Mouse (Mus musculus): ENCODE data around the gene Enox1. TPM values are rescaled to one million over a fixed set of nuclear protein-coding genes. Genes with fewer than 3 reads are reported as not detected.
A peak's percentile ranks its signal among the peaks of the same experiment; 100 is the strongest.

Enox1 gene
- polyA plus RNA-seq, 1 experiment from 2014 or later: 0.13 TPM

DNA sequence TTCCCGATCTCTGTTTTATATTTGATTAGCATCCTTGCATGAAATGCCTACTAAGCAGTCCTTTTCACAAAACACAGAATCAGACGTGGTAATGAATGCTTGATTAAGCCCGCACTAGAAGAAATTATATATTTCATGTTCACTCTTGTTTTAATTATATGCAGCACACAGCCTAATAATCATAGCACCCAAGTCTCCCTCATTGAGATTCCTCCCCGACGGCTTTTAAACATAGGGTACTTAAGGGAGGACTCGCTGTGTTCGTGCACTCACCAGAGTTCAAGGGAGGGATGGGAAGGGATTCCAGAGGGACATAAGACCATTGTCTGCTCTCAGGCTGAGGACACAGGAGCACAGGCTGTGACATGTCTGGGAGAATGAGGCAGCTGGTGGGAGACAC, 512.9 kb downstream of the Enox1 start:
- H3K36me3 ChIP-seq (ENCODE audit: control insufficient read depth, insufficient read depth): no peaks in the 10 kb centered on the region
- no peaks in the 10 kb centered on the region for H3K9me3 ChIP-seq (replicated peaks; ENCODE audit: control insufficient read depth, low read length)
- H3K27ac ChIP-seq (ENCODE audit: low read length): no peak overlapping the region
- 67% methylated on average over 7 of the region's 7 CpGs for WGBS (ENCODE audit: insufficient replicate concordance)
- H3K27me3 ChIP-seq (ENCODE audit: control insufficient read depth, insufficient read depth, low read depth, low read length): no peaks in the 10 kb centered on the region
- no peak overlapping the region for H3K4me2 ChIP-seq (ENCODE audit: low read depth, low read length)
- H3K4me3 ChIP-seq (ENCODE audit: low read depth, low read length): no peak overlapping the region
- H3K9ac ChIP-seq (ENCODE audit: low read depth, low read length): no peak overlapping the region
- no peaks in the 10 kb centered on the region; the same call in 1 of the 2 replicates for H3K4me1 ChIP-seq (ENCODE audit: control insufficient read depth, low read depth, low read length)
- ATAC-seq (ENCODE audit: low read depth): no peak

- WGBS (ENCODE audit: insufficient replicate concordance): 61% methylated on average over 5 of the region's 5 CpGs
- H3K27ac ChIP-seq (ENCODE audit: low read length): no peak overlapping the region
- no peaks in the 10 kb centered on the region for H3K36me3 ChIP-seq (ENCODE audit: control insufficient read depth, insufficient read depth)
- no peak overlapping the region for H3K4me3 ChIP-seq (ENCODE audit: low read depth, low read length)
- H3K9me3 ChIP-seq (replicated peaks; ENCODE audit: control insufficient read depth, low read length): no peaks in the 10 kb centered on the region
- ATAC-seq (ENCODE audit: low read depth): no peak
- no peaks in the 10 kb centered on the region for H3K27me3 ChIP-seq (ENCODE audit: control insufficient read depth, insufficient read depth, low read depth, low read length)
- H3K4me1 ChIP-seq (ENCODE audit: control insufficient read depth, low read depth, low read length): no peaks in the 10 kb centered on the region; the same call in 1 of the 2 replicates
- no peak overlapping the region for H3K4me2 ChIP-seq (ENCODE audit: low read depth, low read length)
- H3K9ac ChIP-seq (ENCODE audit: low read depth, low read length): no peak overlapping the region
Observed at GRCm38 (mm10) chr14:77670945-77671344, 514.4 kb downstream of the Enox1 start.

GRCm38 (mm10) chr14:77671961-77672360, 515.4 kb downstream of the Enox1 start:
- Histone ChIP-seq H3K9me3 (replicated peaks; ENCODE audit: control insufficient read depth, low read length) (no peaks in the 10 kb centered on the region), H3K27ac (ENCODE audit: low read length) (no peak overlapping the region), H3K27me3 (ENCODE audit: control insufficient read depth, insufficient read depth, low read depth, low read length) (no peaks in the 10 kb centered on the region), H3K36me3 (ENCODE audit: control insufficient read depth, insufficient read depth) (no peaks in the 10 kb centered on the region), H3K4me2 (ENCODE audit: low read depth, low read length) (no peak overlapping the region), H3K9ac (ENCODE audit: low read depth, low read length) (no peak overlapping the region), H3K4me1 (ENCODE audit: control insufficient read depth, low read depth, low read length) (no peaks in the 10 kb centered on the region; the same call in 1 of the 2 replicates), H3K4me3 (ENCODE audit: low read depth, low read length) (no peak overlapping the region)
- WGBS (ENCODE audit: insufficient replicate concordance): 81% methylated on average over 11 of the region's 11 CpGs
- ATAC-seq (ENCODE audit: low read depth): no peak

DNA sequence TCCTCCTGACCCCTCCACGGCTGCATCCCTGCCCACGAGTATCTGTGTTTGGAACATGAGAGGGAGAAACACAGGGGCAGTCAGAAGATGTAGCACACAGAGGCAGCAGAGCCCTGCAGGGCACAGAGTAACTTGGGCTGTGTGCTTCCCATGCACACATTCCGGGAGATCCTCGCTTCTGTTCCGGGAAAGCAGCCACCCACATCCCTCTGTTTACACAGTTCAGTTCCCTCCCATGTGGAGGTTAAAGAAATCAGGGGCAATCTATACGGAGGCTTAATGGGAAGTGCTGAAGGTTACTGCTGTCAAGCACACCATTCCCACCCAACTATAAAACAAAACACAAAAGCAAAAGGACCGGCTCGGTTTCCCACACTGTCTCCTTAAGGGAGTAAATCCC, 516.6 kb downstream of the Enox1 start:
- no peak overlapping the region for H3K27ac ChIP-seq (ENCODE audit: low read length)
- no peaks in the 10 kb centered on the region for H3K27me3 ChIP-seq (ENCODE audit: control insufficient read depth, insufficient read depth, low read depth, low read length)
- H3K36me3 ChIP-seq (ENCODE audit: control insufficient read depth, insufficient read depth): no peaks in the 10 kb centered on the region
- peak; percentile 78 for ATAC-seq (ENCODE audit: low read depth)
- H3K9ac ChIP-seq (ENCODE audit: low read depth, low read length): no peak overlapping the region
- no peaks in the 10 kb centered on the region for H3K9me3 ChIP-seq (replicated peaks; ENCODE audit: control insufficient read depth, low read length)
- WGBS (ENCODE audit: insufficient replicate concordance): 46% methylated on average over 8 of the region's 8 CpGs
- H3K4me1 ChIP-seq (ENCODE audit: control insufficient read depth, low read depth, low read length): no peaks in the 10 kb centered on the region; the same call in 1 of the 2 replicates
- no peak overlapping the region for H3K4me2 ChIP-seq (ENCODE audit: low read depth, low read length)
- no peak overlapping the region for H3K4me3 ChIP-seq (ENCODE audit: low read depth, low read length)

- Histone ChIP-seq H3K27ac (ENCODE audit: low read length) (no peak overlapping the region), H3K4me2 (ENCODE audit: low read depth, low read length) (no peak overlapping the region), H3K9ac (ENCODE audit: low read depth, low read length) (no peak overlapping the region), H3K4me1 (ENCODE audit: control insufficient read depth, low read depth, low read length) (no peaks in the 10 kb centered on the region), H3K9me3 (replicated peaks; ENCODE audit: control insufficient read depth, low read length) (no peaks in the 10 kb centered on the region), H3K27me3 (ENCODE audit: control insufficient read depth, insufficient read depth, low read depth, low read length) (no peaks in the 10 kb centered on the region), H3K36me3 (ENCODE audit: control insufficient read depth, insufficient read depth) (no peaks in the 10 kb centered on the region), H3K4me3 (ENCODE audit: low read depth, low read length) (no peak overlapping the region)
- no peak for ATAC-seq (ENCODE audit: low read depth)
- WGBS (ENCODE audit: insufficient replicate concordance): 65% methylated on average over 7 of the region's 7 CpGs
Observed at GRCm38 (mm10) chr14:77677951-77678350, 521.4 kb downstream of the Enox1 start.

DNA sequence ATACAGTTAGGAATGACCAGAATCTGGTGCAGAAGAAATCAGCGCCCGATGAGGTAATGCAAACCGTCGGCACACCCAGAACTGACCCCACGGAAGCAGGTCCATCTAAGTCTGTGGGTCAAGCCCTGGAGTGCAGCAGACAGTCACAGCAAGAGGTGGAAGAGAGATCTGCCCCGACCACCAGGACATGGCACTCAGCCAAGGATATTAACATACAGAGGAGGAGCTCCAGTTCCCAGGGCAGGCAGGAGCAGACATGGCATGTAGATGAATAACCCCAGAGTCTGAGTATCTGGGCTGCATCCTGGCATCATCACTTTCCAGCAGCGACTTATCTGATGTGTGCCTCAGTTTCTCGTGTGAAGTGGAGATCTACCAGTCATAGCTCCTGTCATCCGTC, 523.3 kb downstream of the Enox1 start:
- no peaks in the 10 kb centered on the region for H3K4me1 ChIP-seq (ENCODE audit: control insufficient read depth, low read depth, low read length)
- H3K27ac ChIP-seq (ENCODE audit: low read length): no peak overlapping the region
- no peak for ATAC-seq (ENCODE audit: low read depth)
- H3K4me3 ChIP-seq (ENCODE audit: low read depth, low read length): no peak overlapping the region
- H3K27me3 ChIP-seq (ENCODE audit: control insufficient read depth, insufficient read depth, low read depth, low read length): no peaks in the 10 kb centered on the region
- H3K9ac ChIP-seq (ENCODE audit: low read depth, low read length): no peak overlapping the region
- no peaks in the 10 kb centered on the region for H3K36me3 ChIP-seq (ENCODE audit: control insufficient read depth, insufficient read depth)
- H3K9me3 ChIP-seq (replicated peaks; ENCODE audit: control insufficient read depth, low read length): no peaks in the 10 kb centered on the region
- WGBS (ENCODE audit: insufficient replicate concordance): 67% methylated on average over 9 of the region's 9 CpGs
- H3K4me2 ChIP-seq (ENCODE audit: low read depth, low read length): no peak overlapping the region

GRCm38 (mm10) chr14:77682888-77683555, 526.5 kb downstream of the Enox1 start:
- 72% methylated on average over 10 of the region's 10 CpGs for WGBS (ENCODE audit: insufficient replicate concordance)
- Histone ChIP-seq H3K36me3 (ENCODE audit: control insufficient read depth, insufficient read depth) (no peaks in the 10 kb centered on the region), H3K4me3 (ENCODE audit: low read depth, low read length) (no peak overlapping the region), H3K27ac (ENCODE audit: low read length) (no peak overlapping the region), H3K27me3 (ENCODE audit: control insufficient read depth, insufficient read depth, low read depth, low read length) (no peaks in the 10 kb centered on the region), H3K9ac (ENCODE audit: low read depth, low read length) (no peak overlapping the region), H3K9me3 (replicated peaks; ENCODE audit: control insufficient read depth, low read length) (no peaks in the 10 kb centered on the region), H3K4me2 (ENCODE audit: low read depth, low read length) (no peak overlapping the region), H3K4me1 (ENCODE audit: control insufficient read depth, low read depth, low read length) (no peaks in the 10 kb centered on the region)
- ATAC-seq (ENCODE audit: low read depth): no peak

- ATAC-seq (ENCODE audit: low read depth): no peak
- WGBS (ENCODE audit: insufficient replicate concordance): 65% methylated on average over 4 of the region's 4 CpGs
Observed at GRCm38 (mm10) chr14:77689816-77690215, 533.3 kb downstream of the Enox1 start.

GRCm38 (mm10) chr14:77705006-77705405, 548.4 kb downstream of the Enox1 start:
- Histone ChIP-seq H3K4me1 (ENCODE audit: control insufficient read depth, low read depth, low read length) (no peaks in the 10 kb centered on the region), H3K9me3 (replicated peaks; ENCODE audit: control insufficient read depth, low read length) (no peaks in the 10 kb centered on the region), H3K36me3 (ENCODE audit: control insufficient read depth, insufficient read depth) (no peaks in the 10 kb centered on the region), H3K27me3 (ENCODE audit: control insufficient read depth, insufficient read depth, low read depth, low read length) (no peaks in the 10 kb centered on the region), H3K27ac (ENCODE audit: low read length) (no peak overlapping the region), H3K9ac (ENCODE audit: low read depth, low read length) (no peak overlapping the region), H3K4me2 (ENCODE audit: low read depth, low read length) (no peak overlapping the region), H3K4me3 (ENCODE audit: low read depth, low read length) (no peak overlapping the region)
- ATAC-seq (ENCODE audit: low read depth): no peak
- WGBS (ENCODE audit: insufficient replicate concordance): 58% methylated on average over 6 of the region's 6 CpGs

More at GRCm38 (mm10) chr14:77689816-77690215, 533.3 kb downstream of the Enox1 start:
- Histone ChIP-seq H3K36me3 (ENCODE audit: control insufficient read depth, insufficient read depth) (no peaks in the 10 kb centered on the region), H3K4me1 (ENCODE audit: control insufficient read depth, low read depth, low read length) (no peaks in the 10 kb centered on the region), H3K9me3 (replicated peaks; ENCODE audit: control insufficient read depth, low read length) (no peaks in the 10 kb centered on the region), H3K4me2 (ENCODE audit: low read depth, low read length) (no peak overlapping the region), H3K27ac (ENCODE audit: low read length) (no peak overlapping the region), H3K9ac (ENCODE audit: low read depth, low read length) (no peak overlapping the region), H3K27me3 (ENCODE audit: control insufficient read depth, insufficient read depth, low read depth, low read length) (no peaks in the 10 kb centered on the region), H3K4me3 (ENCODE audit: low read depth, low read length) (no peak overlapping the region)

All from liver, embryonic 16.5 days (tissue).